Mouse (Mus musculus): ENCODE results near the gene Lifr. TPM values are rescaled to one million over a fixed set of nuclear protein-coding genes. Genes with fewer than 3 reads are reported as not detected.
A peak's percentile ranks its signal among the peaks of the same experiment; 100 is the strongest.

Lifr gene
- polyA plus RNA-seq, 1 experiment from 2014 or later: 29.9 TPM

DNA sequence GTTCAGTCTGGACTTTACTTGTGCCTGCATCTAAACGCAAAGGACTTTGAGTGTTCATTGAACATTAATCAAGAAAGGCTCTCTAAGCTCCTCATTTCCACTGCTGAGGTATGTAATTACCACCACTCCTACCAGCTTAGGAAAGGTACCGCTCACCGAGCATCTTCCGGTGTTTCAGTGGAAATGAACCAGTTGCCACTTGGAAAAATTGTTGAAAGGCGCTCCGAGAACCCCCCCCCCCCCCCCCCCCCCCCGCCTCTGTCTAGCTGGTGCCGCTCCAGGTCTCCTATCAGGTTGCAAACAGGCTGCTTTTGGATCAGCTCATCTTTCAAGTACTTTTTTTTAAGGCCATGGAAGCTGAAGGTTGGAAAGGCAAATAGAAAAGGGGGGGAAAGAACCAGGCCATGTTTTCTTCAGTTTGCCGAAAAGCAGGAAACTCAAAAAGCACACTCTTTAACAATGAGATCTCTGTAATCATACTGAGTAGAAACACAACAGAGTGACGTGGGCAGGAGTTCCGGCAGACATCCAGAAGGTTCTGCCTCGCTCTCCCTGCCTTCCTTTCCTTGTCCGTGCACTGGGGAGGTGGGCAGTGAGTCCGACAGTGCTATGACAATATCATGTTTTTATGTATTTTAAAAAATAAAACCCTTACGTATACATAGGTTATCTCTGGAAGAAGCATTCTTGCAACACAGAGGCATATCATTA lies 9.3 kb upstream of the Lifr start:
- no peak for DNase-seq (ENCODE audit: low spot score)

DNA sequence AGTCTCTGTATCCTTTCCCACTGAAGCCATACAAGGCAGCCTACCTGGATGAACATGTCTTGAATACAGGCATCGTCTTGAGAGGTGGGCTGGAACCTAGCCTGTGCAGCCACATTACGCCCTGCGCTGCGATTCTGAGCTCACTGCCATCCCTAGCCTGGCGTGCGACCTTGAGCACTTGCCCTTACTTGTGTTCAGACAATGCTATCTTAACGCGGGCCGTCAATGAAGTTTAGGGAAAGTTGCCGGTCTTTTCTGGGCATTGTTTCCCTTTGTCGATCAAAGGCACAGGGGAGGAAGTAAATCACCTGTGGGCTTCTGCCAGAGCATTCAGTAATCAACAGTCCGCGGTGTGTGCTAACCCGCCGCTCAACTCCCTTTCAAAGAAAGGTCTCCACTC lies 8.6 kb upstream of the Lifr start:
- DNase-seq (ENCODE audit: low spot score): no peak

DNA sequence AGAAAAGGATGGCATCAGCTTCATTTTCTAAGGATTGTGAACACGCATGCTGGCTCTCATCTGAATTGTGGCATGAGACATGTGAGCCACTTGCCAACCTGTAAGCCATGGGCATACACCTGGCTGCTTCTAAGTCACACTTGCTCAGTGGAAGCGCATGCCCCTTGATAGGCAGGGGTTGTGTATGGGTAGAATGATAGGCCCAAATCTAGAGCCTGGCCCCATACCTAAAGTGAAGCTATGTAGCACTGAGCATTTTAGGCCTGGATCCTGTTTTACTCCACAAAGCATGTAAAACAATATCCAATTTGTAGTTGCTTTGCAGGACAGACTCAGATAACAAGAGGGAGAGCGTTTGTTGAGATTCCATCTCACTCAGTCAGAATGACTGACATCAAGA lies 7.5 kb upstream of the Lifr start:
- no peak for DNase-seq (ENCODE audit: low spot score)

DNA sequence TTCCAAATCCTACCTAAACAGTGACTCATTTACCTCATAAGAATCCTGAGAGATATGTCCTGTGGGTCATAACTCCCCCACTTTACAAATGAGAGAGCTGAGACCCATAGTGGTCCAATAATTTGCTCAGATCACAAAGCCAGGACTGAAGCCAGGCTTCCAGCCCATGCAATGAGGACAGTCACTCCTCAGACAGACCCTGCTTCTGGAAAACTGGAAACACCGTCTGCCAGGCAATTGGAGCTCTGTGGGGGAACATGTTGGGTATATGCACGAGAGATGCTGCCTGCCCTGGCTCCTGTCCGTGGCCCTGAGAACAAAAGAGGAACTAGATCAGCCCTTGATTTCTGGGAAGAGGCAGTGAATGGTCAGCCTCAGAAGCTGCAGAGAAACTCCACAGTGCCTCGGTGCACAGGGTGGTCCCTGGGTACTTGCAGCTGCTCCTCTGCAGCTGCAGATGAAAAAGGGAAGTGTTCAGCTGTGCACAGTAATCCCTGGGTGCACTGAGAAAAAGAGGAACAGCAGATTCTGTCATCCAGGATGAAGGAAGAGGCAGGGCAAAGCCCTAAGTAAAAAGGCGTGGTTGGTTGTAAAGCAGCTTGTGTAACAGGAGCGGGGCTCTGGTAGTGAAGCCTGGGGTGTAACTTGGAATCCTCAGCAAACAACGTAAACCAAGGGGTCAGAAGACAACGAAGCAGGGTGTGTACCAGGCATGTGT lies 5.5 kb upstream of the Lifr start:
- peak; percentile 2 for DNase-seq (ENCODE audit: low spot score)

DNA sequence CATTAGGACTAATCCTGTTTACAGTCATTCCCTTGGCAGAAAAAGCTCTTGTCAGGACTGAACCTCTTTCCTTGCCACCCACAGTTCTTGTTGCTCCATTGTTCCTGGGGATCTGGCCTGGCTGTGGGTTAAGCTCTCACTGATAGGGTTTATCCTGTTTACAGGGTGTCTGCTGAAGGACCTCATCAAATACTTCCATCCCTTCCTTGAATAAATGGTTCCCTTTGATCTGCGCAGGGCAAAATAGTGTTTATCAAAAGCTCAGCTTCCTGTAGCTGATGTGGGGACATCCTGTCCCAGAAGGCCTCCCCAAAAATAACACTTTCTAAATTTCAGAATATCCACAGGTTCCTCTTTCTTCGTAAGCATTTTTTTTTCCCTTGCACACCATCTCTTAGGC lies 1.7 kb upstream of the Lifr start:
- no peak for DNase-seq (ENCODE audit: low spot score)

DNA sequence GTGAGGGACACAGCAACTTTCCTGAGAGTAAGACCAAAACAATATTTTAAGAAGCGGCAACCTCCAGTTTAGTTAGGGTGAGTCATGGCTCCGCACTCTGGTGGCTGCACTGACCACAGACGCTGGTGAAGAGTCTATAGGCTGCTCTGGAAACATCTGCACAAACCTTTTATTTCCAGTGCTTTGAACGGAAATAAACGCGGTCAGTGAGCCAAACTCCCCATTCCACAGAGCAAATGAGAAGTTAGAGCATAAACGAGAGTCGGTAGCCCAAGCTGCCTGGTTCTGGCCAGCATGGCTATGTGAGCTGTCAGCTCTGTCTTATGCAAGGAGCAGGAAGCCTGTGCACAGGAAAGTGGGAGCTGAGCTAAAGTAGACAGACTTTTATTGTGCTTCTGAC lies 1.9 kb downstream of the Lifr start:
- DNase-seq (ENCODE audit: low spot score): no peak

DNA sequence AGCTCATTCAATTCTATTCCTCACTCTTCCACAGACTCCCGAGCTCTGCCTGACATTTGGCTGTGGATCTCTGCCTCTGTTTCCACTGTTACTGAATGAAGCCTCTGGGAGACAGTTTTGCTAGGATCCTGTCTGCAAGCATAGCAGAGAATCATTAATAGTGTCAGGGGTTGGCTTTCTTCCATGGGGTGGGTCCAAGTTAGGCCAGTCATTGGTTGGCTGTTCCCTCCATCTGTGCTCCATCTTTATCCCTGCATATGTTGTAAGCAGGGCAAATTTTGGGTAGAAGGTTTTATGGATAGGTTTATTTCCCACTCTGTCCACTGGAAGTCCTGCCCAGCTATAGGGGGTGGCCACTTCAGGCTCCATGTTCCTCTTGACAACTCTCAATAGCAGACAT lies 9.0 kb downstream of the Lifr start:
- DNase-seq (ENCODE audit: low spot score): no peak

DNA sequence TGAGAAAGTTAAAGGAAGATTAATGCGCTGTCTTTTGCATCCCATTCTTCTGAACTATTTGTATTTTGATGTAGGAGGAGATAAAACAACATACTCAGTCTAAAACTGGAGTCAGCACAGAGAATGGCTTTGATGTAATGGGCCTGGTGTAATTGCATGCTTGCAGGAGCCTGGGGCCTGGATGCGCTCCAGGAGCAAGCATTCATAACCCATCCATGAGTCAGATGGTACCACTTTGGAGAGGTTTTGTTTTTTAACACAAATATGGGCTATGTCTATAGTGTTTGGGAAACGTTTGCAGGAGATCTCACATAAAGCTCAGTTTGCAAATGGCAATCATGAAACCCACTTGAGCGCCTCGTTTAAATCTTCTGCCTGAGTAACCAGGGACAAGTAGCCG lies 9.8 kb downstream of the Lifr start:
- no peak for DNase-seq (ENCODE audit: low spot score)

DNA sequence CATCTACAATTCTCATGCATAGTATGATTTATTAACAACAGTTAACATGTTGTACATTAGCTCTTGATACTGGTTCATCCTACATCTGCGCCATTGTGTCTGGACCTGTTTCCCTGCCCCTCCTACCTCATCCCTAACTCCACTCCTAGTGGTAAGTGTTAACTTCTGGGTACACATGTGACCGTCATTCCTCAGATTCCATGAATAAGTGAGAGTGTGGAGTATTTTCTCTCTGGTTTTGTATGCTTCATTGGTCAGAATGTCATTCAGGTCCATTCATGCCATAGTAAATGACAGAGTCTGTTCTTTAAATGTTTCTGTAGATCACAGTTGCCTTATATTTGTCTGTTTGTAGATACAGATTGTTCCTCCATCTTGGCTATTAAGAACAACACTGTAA lies 12.6 kb downstream of the Lifr start:
- DNase-seq (ENCODE audit: low spot score): no peak

DNA sequence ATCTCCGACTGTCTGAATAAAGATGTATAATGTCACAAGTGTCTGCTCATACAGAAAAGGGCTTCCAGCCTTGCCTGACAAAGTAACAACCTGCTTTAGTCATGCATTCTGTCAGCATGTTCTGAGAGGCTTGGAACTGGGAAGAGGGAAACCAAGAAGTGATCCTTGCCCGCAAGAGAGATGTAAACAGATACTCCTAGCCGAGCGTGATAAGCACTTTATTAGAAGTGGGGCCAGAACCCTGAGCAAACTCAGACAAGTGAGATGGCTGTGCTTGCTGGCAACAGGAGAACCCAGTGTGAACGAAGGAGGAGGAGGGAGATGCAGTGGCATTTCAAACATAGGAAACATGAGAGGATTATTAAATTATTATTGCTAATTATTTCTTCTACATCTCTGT lies 14.8 kb downstream of the Lifr start:
- DNase-seq (ENCODE audit: low spot score): no peak

DNA sequence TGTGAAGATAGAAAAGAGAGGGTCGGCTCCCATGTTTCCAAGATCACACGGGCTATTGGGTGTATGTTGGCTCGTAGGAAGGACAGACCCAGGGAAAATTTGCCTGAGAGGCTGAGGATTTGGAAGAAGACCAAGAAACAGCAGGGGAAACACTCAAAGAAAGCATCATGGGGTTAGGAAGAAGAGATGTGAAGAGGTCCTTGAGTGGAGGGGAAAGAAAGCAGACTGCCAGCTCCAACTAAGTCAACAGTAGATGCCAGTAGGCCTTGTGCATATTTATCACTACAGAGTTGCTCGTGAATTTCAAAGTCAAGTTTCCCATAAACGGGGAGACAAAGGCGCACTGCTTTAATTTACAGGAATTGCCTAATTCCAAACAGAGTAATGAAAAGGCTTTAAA lies 17.7 kb downstream of the Lifr start:
- no peak for DNase-seq (ENCODE audit: low spot score)

DNA sequence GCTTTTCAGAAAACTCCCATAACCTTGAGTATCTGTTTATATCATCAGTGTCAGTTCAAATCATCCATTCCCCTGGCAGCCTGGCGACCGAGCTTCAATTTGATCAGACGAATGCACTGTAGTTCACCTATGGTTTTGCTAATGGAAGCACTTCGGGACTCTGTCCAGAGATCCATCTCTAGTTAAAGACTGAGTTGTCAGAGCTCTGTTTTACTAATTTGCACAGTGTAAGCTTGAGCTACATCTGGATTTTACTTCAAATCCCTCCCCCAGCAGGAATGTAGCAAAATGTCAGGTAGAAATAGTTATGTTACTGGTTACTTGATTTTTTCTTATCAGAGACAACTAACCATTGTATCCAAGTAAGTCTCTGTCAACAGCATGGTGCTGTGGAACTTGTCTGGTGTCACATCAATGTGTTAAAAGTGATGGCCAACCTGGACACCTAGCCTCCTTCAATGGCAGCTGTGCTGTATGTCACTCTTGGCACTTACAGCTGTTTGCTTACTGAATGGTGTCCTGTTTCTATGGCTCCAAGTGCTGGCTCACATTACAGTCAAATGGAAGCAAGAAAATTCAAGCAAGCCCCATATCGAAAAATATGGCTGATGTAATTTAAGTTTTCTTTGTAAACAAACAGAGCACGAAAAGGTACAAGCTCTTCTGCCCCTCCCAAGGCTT lies 22.0 kb downstream of the Lifr start:
- no peak for DNase-seq (ENCODE audit: low spot score)

DNA sequence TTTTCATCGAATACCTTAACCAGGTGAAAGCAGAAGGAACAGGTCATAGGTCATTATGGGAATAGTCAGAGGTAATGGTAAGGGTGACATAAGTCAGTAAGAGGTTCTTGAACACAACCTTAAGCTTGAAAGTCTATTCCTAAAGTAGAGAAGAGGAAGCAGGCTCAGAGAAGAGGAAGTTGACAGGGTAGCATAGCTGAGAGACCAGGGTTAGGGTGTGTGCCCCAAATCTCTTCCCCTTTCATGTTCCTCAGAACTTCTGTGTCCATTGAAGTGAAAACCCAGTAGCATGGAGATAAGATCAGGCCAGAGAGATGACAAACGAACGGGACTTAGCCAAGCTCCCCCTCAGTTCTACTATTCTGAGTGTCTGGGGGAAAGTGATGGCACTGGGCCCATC lies 23.5 kb downstream of the Lifr start:
- DNase-seq (ENCODE audit: low spot score): no peak

DNA sequence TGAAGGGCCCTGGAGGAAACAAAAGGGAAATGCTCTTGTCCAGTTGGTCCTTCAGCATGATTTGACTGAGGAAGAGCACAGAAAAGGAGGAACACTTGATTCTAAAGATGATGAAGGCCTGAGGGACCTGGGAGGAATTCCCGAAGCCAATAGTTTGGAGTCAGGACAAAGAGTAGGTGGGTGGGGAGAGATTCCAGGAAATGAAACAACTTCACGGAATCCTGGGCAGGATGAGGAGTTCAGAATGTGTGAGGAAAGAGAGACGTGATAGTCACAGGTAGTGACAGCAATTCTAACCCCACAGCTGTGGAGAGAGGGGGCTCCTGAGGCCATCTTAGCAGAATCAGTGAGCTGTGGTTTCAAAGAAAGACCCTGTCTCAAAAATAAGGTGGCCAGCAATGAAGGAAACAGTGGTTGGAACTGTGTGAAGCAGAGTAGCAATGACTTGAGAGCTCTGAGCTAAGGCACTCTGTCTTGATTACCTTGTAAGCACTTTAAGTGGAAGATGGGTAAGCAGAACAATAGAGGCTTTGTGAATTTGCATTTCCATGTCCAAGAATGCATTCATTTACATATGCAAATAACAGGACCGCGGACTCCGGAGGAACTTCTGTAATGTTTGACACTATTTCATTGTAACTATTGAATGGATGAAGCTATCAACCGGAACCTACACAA lies 25.1 kb downstream of the Lifr start:
- DNase-seq (ENCODE audit: low spot score): no peak

DNA sequence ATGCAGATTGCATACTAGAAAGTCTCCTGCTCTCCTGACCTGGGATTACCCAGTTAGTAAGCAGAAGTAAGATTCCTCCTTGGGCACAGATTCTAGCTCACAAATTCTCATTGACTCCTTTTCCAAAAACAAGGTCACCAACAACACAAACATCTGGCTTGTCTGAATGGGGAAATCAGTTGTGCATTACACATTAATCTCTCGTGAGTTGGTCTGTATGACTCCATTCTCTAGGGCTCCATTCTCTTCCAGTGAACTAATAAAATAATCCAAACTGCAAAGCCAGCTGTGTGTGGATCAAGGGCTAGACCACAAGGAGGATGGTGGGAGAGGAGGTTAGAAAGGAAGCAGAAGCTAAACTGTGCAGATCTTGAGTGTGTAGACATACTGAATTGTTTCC lies 25.8 kb downstream of the Lifr start:
- DNase-seq (ENCODE audit: low spot score): no peak

DNA sequence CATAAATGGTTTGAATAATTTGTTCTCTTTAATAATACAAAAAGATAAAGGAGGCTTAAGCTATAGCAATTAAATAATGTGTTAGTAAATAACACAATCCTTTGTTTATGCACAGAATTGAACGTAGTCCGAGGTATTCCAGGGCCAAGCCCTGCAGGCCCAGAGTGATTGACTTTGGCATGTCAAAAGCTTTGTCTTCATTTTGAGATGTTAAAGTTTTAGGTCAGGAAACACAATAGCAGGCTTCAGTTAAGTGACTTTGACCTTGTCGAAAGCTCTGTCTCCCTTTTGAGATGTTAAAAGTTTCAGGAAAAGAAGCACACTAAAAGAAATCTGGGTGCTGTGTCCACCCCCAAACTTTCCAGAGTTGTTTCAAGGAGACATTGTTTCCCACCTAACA lies 26.3 kb downstream of the Lifr start:
- DNase-seq (ENCODE audit: low spot score): no peak

DNA sequence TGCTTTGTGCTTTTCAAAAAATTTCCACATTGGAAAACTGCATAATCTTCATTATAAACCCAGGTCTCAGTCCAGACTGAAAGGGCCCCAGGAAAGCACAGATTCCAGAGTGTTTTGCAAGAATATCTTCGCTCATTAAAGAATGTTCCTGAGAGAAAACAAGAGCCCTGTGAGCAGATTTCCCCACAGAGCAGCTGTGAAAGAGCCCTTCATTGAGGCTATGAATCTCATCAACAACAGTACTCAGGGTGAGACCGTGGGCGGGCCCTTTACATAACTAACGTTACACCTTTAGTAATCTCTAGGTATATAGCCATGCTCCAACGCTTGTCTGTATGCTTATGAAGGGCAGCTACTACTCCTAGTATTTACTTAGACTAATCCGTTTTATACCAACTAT lies 27.5 kb downstream of the Lifr start:
- no peak for DNase-seq (ENCODE audit: low spot score)

DNA sequence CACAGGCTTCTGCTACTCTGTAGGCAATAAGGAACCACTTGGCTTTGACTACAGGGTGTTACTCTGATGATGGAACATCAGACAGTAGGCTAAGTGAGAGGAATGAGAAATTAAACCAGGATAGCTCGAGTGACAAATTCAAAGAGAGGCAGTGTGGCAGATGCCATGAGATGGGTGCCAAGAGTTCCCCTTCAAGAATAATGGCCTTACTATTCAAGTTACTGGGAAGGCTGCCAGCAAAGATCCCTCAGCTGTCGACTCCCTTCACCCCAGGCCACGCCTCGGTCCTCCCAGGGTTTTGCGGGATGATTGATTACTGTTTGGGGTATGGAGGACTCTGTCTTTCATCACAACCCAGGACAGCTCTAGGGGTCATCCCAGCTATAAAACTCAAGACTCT lies 28.4 kb downstream of the Lifr start:
- DNase-seq (ENCODE audit: low spot score): no peak

DNA sequence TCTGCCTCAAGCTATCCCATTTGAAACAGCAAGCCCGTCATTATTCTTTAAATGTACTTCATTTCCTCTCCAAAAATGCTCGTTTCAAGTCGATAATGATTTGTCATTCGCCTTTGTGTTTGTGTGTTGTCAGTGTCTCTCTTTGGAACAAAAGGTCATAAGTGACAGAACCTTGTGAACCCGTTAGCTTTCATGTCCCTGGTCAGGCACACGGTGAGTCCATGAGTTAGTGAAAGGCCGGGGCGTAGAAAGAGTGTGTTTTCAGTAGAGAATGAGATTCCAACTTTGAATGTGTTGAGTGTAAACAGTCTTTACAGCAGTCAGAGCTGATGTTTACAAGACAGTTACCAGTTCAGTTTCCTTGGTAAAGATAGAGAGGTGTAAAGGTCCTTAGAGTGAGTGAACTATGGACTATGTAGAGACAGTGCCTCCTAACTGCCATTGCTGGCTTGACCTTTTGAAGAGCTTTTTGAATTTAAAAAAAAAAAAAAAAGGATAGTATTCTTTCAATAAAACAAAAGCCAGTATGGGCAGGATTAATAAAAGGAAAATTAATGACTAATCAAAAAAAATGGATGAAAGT lies 29.6 kb downstream of the Lifr start:
- no peak for DNase-seq (ENCODE audit: low spot score)

DNA sequence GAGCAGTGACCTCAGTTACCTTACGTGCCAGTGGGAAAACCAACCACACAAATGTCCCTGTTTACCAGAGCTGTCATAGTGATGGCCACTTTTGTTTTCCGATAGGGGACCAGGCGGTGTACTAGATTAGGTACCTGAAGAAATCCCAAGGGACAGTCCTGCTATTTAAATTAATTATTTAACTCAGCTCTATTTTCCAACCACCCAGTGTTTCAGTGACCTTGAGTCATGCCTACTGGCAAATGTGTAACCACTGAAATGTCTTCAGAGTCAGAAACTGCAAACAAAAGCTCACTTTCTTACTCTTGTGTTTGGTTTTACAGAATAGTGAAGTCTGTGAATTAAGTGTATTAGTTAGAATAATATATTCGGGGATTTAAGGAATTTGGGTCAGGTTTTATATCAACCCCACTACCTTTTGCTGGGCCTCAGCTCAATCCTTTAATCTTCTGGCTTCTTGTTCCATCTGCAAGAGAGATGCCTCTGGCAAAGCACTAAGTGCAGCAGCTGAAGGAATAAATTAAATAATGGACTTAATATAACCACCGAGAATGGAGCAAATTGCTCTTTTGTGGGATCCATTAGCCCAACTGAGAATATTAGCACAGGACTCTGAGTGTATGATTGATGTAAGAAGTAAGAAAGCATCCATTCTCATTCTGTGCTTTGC lies 33.5 kb downstream of the Lifr start:
- no peak for DNase-seq (ENCODE audit: low spot score)

DNA sequence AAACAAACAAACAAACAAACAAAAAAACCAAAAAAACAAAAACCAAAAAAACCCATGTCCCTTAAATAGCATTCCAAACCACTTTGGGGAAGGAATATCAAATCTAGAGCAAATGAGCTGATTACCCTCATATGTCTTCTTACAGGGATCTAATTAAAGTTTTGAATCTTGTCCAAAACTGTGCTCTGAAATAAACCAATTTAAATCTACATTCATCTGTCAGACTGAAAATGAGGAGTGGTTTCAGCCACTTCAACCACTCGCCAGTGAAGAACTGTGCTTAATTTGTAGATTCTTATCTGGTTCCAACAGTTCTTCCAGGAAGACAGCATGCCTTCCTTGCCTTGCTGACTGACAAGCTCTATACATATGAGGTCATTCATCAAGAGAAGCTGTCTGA lies 35.8 kb downstream of the Lifr start:
- no peak for DNase-seq (ENCODE audit: low spot score)

Measured in thymus, postnatal 0 days (tissue).